Mouse (Mus musculus) thymus, adult 2 months (tissue): ENCODE data around the gene Jpt2.

Experiments used
- CTCF ChIP-seq: fragments of 200-500 bp; IDR thresholded peaks from 2 replicates; pipeline ENCODE4 v1.5.1; 2012; ENCODE audit warnings: mild to moderate bottlenecking, control low read depth, low read length, moderate library complexity, borderline replicate concordance; ENCODE audit not compliant: control insufficient read depth, poor library complexity, insufficient read depth; ENCODE audit errors: extremely low read depth
- POLR2A ChIP-seq: fragments of 200-500 bp; IDR thresholded peaks from 2 replicates; pipeline ENCODE4 v1.6.1; 2012; ENCODE audit warnings: mild to moderate bottlenecking, low read length, control low read depth, moderate library complexity; ENCODE audit not compliant: control insufficient read depth, poor library complexity, insufficient read depth; ENCODE audit errors: extremely low read depth

DNA sequence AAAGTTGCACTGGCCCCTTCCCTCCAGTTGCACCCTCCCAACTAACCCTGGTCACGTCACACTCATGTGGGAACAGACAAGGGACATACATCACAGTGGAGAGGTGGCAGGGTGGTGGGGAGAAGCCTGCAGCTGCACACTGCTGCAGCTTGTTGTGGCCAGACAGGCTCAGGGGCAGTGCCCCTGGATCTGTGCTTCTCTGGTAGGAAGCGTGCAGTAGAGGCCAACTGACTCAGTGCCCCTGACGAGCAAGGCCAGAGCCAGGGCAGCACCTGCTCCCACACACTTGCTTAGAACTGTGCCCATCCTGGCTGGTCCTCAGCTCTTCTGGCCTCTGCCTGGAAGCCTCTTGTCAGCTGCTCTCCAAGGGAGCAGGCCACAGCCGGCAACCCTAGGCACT, 62.9 kb downstream of the Jpt2 start:
- TF ChIP-seq POLR2A (no peak), CTCF (no peak)
